Mouse (Mus musculus): ENCODE data around the gene Dusp8. TPM values are rescaled to one million over a fixed set of nuclear protein-coding genes. Genes with fewer than 3 reads are reported as not detected.

Dusp8 gene
- polyA plus RNA-seq, 1 experiment from 2014 or later, result 2.7 TPM

DNA sequence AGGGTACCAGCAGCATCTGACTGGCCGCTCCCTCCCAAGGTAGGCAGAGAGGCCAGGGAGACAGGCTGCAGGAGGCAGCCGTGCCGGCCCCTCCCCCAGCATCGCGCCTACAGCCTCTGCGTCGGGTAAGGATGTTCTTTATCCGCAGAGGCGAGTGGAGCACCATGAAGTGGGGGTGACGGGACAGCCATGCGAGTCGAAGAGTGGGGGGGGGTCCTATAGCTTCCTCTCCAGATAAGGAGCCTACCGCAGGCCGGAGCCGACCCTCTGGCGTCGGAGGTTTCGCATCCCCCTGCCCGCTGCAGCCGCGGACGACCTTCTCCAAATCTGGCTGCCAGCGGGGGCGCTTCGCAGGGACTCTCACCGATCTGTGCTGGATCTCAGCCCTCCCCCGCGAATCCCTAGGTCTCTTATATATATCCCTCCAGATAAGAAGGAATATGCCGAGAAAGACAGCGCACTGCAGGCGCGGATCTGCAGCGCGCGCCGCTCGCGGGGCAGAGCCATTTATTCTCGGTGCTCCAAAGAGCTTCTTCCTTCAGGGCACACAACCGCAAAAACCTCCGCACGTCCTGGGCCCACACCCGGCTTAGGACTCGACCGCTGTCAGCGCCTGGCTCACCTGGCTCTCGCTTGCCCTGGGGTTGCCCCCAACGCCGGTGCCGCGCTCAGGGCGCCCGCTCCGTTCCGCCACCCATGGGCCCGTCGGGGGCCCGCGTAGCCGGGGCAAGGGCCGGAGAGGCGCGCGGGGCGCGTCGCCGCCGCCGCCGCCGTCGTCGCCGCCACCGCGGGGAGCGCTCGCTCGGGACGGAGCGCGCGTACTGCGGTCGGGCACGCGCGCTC, 1.1 kb downstream of the Dusp8 start:
- H3K9me3 ChIP-seq, result no peaks in the 10 kb centered on the region
- peaks cover 19% of the 10 kb centered on the region for H3K4me1 ChIP-seq
- ATAC-seq (ENCODE audit: low FRiP score, low read depth), result peak; percentile 26
- peaks cover 98% of the 10 kb centered on the region for H3K27me3 ChIP-seq
- WGBS, result under 1% methylated on average over 75 of the region's 89 CpGs
- H3K9ac ChIP-seq, result peak overlapping the region; percentile 71
- H3K27ac ChIP-seq, result no peak overlapping the region
- H3K36me3 ChIP-seq, result no peaks in the 10 kb centered on the region
- peak overlapping the region; percentile 95 for H3K4me2 ChIP-seq (replicated peaks)
- peak overlapping the region; percentile 72 for H3K4me3 ChIP-seq

DNA sequence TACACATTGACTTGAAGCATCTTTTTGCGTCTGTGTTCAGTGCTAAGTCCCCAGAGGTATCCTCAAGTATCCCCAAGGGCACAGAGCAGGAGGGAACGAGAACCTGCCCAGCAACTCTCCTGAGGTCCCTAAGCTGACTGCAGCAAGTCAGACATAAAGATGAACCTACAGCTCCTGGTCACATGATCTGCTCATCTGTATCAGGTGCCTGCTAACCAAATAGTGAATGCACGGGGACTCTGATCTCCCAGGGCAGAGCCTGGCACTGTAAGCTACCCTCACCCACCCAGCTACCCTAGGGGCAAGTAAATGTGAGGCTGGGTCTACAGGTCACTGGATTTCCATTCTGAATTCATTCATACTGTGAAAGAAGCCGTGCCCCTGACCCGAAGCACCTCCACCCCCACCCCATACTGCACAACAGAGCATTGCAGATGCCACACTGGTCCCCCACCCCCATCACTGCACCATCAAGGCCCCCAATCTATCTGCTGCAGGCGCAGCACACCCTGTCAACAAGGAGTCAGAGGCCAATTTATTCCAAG, 1.9 kb downstream of the Dusp8 start:
- H3K36me3 ChIP-seq, result no peaks in the 10 kb centered on the region
- H3K4me2 ChIP-seq (replicated peaks), result peak overlapping the region; percentile 95
- H3K27me3 ChIP-seq, result peaks cover 98% of the 10 kb centered on the region
- H3K9ac ChIP-seq, result peak overlapping the region; percentile 71
- ATAC-seq (ENCODE audit: low FRiP score, low read depth), result no peak
- peaks cover 27% of the 10 kb centered on the region for H3K4me1 ChIP-seq
- H3K9me3 ChIP-seq, result no peaks in the 10 kb centered on the region
- H3K4me3 ChIP-seq, result peak overlapping the region; percentile 72
- no peak overlapping the region for H3K27ac ChIP-seq
- 34% methylated on average over 6 of the region's 6 CpGs for WGBS

GRCm38 (mm10) chr7:142092991-142093390, 2.7 kb downstream of the Dusp8 start:
- Histone ChIP-seq H3K9me3 (no peaks in the 10 kb centered on the region), H3K4me1 (peaks cover 34% of the 10 kb centered on the region), H3K4me2 (replicated peaks) (no peak overlapping the region), H3K4me3 (no peak overlapping the region), H3K27me3 (peaks cover 99% of the 10 kb centered on the region), H3K36me3 (no peaks in the 10 kb centered on the region), H3K9ac (no peak overlapping the region), H3K27ac (no peak overlapping the region)
- no peak for ATAC-seq (ENCODE audit: low FRiP score, low read depth)
- 48% methylated on average over 1 of the region's 1 CpGs for WGBS

DNA sequence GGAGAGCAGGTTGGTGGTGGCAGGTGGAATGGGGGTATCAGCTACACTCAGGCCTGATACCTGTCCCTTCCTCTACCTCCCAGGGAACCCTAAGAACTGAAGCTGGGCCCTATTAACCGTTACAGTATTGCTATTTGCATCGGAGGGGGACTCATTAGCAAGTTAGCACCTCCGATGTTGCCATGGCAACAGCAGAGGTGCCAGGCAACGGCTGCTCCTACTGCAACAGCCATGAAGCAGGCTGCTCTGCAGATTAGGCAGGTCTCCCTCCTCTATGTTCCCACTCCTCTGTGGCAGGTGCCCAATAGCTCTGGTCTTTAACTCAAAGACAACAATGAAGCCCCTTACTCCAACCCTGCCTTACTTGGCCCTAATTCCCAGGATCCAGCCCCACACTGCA, 3.8 kb downstream of the Dusp8 start:
- Histone ChIP-seq H3K27me3 (peaks cover 98% of the 10 kb centered on the region), H3K4me2 (replicated peaks) (no peak overlapping the region), H3K36me3 (no peaks in the 10 kb centered on the region), H3K4me3 (no peak overlapping the region), H3K9ac (no peak overlapping the region), H3K4me1 (peaks cover 34% of the 10 kb centered on the region), H3K9me3 (no peaks in the 10 kb centered on the region), H3K27ac (no peak overlapping the region)
- 4% methylated on average over 4 of the region's 4 CpGs for WGBS
- ATAC-seq (ENCODE audit: low FRiP score, low read depth), result no peak

DNA sequence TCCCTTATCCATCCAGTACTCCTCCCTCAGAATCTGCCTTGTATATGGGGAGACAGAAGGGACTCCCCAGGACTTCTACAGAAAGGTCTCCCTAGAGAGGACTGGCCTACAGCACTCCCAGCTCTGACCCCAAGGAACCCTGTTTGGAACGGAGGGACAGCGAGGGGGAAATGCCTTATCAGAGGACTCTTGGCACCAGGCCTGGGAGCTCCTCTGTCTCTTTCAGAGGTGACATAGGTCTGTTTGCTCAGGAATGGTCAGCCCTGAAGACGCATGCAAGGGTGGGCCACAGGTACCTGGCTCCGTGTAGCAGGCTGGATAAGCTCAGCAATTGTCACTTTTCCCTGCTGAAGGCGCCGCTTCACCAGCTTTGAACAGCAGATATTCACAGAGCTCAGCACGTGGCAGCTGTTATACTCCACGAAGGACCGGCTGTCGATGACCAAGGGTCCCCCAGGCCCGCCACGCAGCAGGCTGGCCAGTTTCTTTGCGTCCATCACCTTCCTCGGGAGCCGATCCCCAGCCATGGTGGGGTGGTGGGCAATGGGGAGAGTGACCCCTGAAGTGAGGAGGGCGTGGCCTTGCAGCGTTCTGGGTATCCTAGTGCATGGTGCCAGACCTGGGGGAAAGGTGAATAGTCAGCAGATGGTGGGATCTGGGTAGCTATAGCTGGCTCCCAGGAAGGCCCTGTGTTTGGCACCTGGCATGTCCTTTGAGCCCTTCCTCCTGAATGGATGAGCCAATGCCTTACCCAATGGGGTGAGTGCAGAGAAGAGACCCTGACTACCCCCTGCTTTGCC, 5.8 kb downstream of the Dusp8 start:
- H3K36me3 ChIP-seq, result no peaks in the 10 kb centered on the region
- no peak overlapping the region; the same call in 1 of the 2 replicates for H3K27ac ChIP-seq
- H3K9me3 ChIP-seq, result no peaks in the 10 kb centered on the region
- H3K4me1 ChIP-seq, result peaks cover 31% of the 10 kb centered on the region
- H3K9ac ChIP-seq, result peak overlapping the region; percentile 25; the same call in 1 of the 2 replicates
- 62% methylated on average over 17 of the region's 17 CpGs for WGBS
- H3K4me3 ChIP-seq, result no peak overlapping the region
- H3K4me2 ChIP-seq (replicated peaks), result no peak overlapping the region
- ATAC-seq (ENCODE audit: low FRiP score, low read depth), result no peak
- peaks cover 98% of the 10 kb centered on the region for H3K27me3 ChIP-seq

DNA sequence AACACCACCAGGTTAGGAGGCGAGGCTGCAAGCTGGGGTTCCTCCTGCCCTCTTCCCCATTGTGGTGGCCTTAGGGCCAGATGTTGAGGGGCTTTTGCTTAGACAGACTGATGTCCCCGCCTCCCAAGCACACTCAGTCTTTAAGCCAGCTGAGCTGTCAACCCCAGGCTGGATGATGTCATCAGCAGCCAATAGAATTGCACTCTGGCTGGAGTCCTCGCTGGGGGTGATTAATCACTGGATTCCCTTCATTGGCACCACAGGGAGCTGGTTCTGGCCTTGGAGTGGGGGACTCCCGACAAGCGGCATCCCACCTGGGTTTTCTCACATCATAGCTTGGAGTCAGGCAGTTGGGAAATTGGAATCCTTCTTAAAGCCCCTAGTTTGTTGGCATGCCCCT, 6.8 kb downstream of the Dusp8 start:
- no peaks in the 10 kb centered on the region for H3K9me3 ChIP-seq
- no peak overlapping the region for H3K9ac ChIP-seq
- H3K27me3 ChIP-seq, result peaks cover 98% of the 10 kb centered on the region
- H3K36me3 ChIP-seq, result no peaks in the 10 kb centered on the region
- H3K4me2 ChIP-seq (replicated peaks), result no peak overlapping the region
- WGBS, result 2% methylated on average over 5 of the region's 5 CpGs
- ATAC-seq (ENCODE audit: low FRiP score, low read depth), result peak; percentile 28; the same call in 1 of the 2 replicates
- H3K4me1 ChIP-seq, result peaks cover 32% of the 10 kb centered on the region
- H3K27ac ChIP-seq, result no peak overlapping the region
- H3K4me3 ChIP-seq, result no peak overlapping the region

DNA sequence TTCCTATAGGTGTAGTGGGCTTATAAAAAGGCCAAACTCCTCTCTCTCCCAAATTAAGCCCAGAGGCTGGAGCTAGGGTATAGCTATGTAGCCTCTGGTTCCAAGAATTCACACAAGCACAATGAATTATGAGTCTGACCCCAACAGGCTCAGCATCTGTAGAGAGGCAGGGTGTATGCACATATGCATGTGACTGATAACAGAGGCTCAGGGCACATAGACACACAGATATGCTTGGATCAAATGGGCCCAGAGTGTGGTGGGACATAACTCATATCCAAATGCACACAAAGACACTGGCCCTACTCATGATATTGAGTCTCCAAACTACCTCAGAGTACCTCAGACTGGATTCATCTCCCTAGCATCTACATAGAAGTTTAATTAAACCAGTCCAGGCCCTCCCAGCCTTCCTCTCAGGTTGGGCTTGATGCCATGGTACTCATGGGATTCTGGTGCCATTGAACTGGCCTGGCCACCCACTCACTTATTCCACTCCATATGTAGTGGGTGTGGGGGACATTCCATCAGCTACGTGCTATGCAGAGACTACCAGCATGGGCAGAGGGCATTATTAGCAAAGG, 8.5 kb downstream of the Dusp8 start:
- no peaks in the 10 kb centered on the region for H3K36me3 ChIP-seq
- ATAC-seq (ENCODE audit: low FRiP score, low read depth), result no peak
- WGBS, result 77% methylated on average over 1 of the region's 1 CpGs
- peaks cover 98% of the 10 kb centered on the region for H3K27me3 ChIP-seq
- H3K9me3 ChIP-seq, result no peaks in the 10 kb centered on the region
- no peak overlapping the region for H3K9ac ChIP-seq
- H3K4me1 ChIP-seq, result peaks cover 39% of the 10 kb centered on the region
- H3K4me2 ChIP-seq (replicated peaks), result no peak overlapping the region
- no peak overlapping the region for H3K4me3 ChIP-seq
- no peak overlapping the region for H3K27ac ChIP-seq

DNA sequence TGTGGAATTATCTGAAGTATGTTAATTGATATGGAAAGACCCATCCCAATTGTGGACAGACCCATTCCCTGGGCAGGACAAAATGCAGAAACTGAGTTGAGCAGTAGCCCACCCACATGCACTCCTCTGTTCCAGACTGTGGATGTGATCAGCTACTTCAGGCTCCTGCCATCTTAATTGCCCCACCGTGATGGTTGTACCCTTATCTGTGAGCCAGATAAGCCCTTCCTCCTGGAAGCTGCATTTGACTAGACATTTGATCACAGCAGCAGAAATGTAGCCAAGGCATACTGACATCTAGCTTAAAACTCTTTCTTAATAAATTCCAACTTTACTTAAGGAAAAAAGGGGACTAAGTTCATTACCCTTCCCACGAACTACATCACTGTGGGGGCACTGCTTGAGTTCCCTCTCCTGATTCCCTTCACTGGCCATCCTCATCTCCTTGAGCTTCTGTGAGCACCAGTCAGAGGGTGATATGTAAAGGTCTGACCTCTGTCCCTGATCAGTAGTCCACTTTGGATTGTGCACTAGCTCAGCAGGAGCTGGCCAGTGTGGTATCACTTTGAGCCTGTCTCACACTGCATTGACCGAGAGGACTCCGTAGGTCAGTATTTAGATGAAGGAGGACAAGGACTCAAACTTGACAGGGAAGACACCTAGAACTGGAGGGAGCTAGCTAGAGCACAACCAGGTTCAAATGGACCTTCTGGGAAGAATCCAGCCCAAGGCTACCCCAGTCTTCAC, 9.3 kb downstream of the Dusp8 start:
- WGBS, result 84% methylated on average over 4 of the region's 4 CpGs
- Histone ChIP-seq H3K36me3 (no peaks in the 10 kb centered on the region), H3K4me3 (no peak overlapping the region), H3K4me2 (replicated peaks) (no peak overlapping the region), H3K27me3 (peaks cover 98% of the 10 kb centered on the region), H3K4me1 (peaks cover 41% of the 10 kb centered on the region), H3K9ac (no peak overlapping the region), H3K27ac (no peak overlapping the region), H3K9me3 (no peaks in the 10 kb centered on the region)
- no peak for ATAC-seq (ENCODE audit: low FRiP score, low read depth)

GRCm38 (mm10) chr7:142084820-142085219, 10.8 kb downstream of the Dusp8 start:
- H3K27me3 ChIP-seq, result peaks cover 98% of the 10 kb centered on the region
- H3K36me3 ChIP-seq, result no peaks in the 10 kb centered on the region
- 42% methylated on average over 3 of the region's 3 CpGs for WGBS
- H3K4me3 ChIP-seq, result no peak overlapping the region
- H3K9me3 ChIP-seq, result no peaks in the 10 kb centered on the region
- no peak overlapping the region for H3K9ac ChIP-seq
- peaks cover 41% of the 10 kb centered on the region for H3K4me1 ChIP-seq
- no peak overlapping the region for H3K4me2 ChIP-seq (replicated peaks)
- no peak for ATAC-seq (ENCODE audit: low FRiP score, low read depth)
- no peak overlapping the region; the same call in 1 of the 2 replicates for H3K27ac ChIP-seq

DNA sequence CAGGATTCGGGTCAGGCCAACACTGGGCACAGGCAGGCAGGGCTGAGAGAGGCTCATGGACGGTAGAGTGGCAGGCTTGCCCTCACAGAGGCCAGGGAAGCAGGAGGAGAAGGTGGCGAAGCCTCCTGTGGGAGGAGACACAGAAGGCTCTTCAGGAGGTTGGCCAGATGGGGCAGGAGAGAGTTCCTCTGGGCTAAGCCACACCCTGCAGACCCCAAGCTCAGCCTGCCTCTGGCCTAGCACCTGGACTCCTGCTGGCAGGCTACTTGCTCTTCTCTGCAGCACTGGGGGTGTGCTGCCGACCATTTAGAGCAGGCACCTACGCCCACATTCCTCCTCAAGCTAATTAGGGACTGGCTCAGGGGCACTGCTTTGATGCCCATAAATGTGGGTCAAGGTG, 11.2 kb downstream of the Dusp8 start:
- Histone ChIP-seq H3K9ac (peak overlapping the region; percentile 31; the same call in 1 of the 2 replicates), H3K4me3 (no peak overlapping the region), H3K9me3 (no peaks in the 10 kb centered on the region), H3K4me1 (peaks cover 39% of the 10 kb centered on the region), H3K4me2 (replicated peaks) (0 out of 2 replicates have a peak overlapping the region, but pooled peaks have one; percentile 15), H3K27me3 (peaks cover 98% of the 10 kb centered on the region), H3K27ac (no peak overlapping the region; the same call in 1 of the 2 replicates), H3K36me3 (no peaks in the 10 kb centered on the region)
- ATAC-seq (ENCODE audit: low FRiP score, low read depth), result no peak
- 10% methylated on average over 5 of the region's 5 CpGs for WGBS

DNA sequence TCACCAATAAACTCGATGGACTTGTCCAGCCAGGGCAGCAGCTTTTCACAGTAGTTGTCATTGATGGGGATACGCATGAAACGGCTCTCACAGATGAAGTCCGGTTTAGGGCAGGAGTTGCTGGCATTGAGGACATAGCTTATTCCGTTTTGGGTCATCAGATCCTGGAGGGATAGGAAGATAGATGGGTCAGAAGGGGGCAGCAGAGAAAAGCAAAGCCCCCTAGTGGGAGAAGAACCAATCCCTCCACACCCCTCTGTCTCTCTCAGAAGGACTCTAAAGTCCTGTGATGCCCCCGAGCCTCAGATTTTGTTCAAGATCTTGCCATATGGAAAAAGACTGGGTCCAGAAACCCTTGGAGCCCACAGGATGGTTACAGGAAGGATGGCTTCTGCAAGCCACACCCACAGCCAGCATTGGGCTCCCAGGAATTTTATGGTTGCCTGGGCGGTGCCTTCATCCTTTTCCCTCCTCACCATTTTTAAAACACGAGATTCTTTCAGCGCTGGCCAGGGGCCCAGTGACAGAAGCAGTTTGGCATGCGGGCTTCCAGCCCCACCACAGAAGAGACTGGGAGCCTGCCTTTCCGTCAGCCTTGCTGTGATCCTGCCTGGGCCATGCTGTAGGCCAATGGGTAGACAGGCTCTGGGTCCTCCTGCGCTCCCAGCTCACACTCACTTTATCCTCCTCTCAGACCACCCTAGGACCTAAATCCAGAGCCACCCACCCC, 11.9 kb downstream of the Dusp8 start:
- Histone ChIP-seq H3K9me3 (no peaks in the 10 kb centered on the region), H3K27me3 (peaks cover 98% of the 10 kb centered on the region), H3K36me3 (no peaks in the 10 kb centered on the region), H3K4me1 (peaks cover 32% of the 10 kb centered on the region), H3K4me2 (replicated peaks) (0 out of 2 replicates have a peak overlapping the region, but pooled peaks have one; percentile 15), H3K27ac (no peak overlapping the region; the same call in 1 of the 2 replicates), H3K9ac (0 out of 2 replicates have a peak overlapping the region, but pooled peaks have one; percentile 31), H3K4me3 (no peak overlapping the region)
- WGBS, result 27% methylated on average over 12 of the region's 12 CpGs
- no peak for ATAC-seq (ENCODE audit: low FRiP score, low read depth)

All from limb, embryonic 13.5 days (tissue).